Mouse (Mus musculus) bone marrow macrophage, adult 2 months (primary cell): ENCODE measurements around the gene Mto1.

ENCODE experiments used
- CTCF ChIP-seq: IDR thresholded peaks from 2 replicates; pipeline ENCODE4 v1.5.1; 2012; ENCODE audit warnings: low read depth, mild to moderate bottlenecking, low read length, moderate library complexity
- POLR2A ChIP-seq: IDR thresholded peaks from 2 replicates; pipeline ENCODE4 v1.6.1; 2012; ENCODE audit warnings: mild to moderate bottlenecking, low read depth, low read length, borderline replicate concordance

GRCm38 (mm10) chr9:78465725-78466124, 17.7 kb downstream of the Mto1 start:
- no peak for TF ChIP-seq CTCF
- TF ChIP-seq POLR2A = no peak
